Mouse (Mus musculus): ENCODE measurements around the gene Eya2. TPM values are rescaled to one million over a fixed set of nuclear protein-coding genes. Genes with fewer than 3 reads are reported as not detected.

Eya2 gene
- polyA plus RNA-seq, 1 experiment from 2014 or later = 27.2 TPM

DNA sequence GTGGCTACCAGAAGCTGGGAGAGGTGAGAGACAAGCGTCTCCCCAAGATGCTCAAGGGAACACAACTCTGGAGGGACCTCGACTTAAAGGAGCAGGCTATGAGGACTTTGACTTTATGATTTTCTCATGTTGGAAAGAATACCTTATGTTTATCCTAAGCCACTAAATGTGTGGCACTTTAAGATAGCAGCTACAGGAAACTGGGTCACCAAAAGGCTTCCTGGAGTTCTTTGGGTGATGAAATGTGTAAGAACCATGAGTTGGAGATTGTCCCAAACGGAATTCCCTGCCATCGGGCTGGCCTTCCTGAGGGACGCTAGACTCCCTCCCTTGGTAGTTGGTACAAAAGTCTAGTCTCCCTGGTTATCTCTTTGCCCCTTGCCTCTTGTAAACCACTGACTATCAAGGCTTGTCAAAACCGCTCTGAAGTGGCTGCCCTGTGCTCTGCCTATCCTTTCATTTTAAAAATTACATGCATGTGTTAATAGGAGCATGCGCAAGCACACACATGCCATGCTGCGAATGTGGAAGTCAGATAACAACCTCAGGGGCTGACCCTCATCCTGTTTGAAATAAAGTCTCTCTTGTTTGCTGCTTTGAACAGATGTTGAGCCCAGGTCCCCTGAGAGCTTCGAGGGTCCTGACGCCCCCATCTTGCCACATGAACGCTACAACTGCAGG, 44.4 kb downstream of the Eya2 start:
- WGBS = 64% methylated on average over 11 of the region's 11 CpGs
- ATAC-seq (replicated peaks; ENCODE audit: insufficient number of reproducible peaks, low FRiP score, low TSS enrichment, low read depth) = no peak
- H3K27ac ChIP-seq (replicated peaks; ENCODE audit: low read depth, low read length) = no peak overlapping the region

DNA sequence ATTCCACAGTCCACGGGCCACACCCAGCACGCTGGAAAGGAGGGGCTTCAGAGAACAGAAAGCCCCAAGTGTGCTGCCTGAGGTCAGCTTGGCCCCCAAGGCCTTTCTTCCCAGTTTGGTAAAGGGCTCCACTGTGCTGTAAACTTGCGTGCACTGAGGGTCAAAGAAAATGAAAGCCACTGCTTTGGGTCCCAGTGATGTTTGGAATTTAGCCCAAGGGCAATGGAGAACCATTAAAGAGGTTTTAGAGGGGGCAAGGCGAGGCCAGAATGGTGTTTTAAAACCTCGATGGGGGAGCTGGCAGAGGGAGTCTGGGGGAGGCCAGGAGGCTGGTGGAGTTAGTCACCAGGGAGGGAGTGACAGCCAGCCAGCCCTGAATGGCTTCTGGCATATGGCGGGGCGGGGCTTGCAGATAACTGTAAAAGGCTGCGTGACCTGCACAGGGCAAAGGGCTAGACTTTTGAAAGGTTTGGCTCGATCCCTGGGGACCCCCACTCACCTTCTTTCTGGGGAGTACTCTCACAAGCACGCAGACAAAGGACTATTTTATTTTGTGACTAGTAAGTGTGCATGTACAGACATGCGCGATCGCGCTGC, 47.2 kb downstream of the Eya2 start:
- DNase-seq (ENCODE audit: low spot score) = peak; percentile 59
- peak; percentile 58; the same call in 1 of the 2 replicates for ATAC-seq (replicated peaks; ENCODE audit: insufficient number of reproducible peaks, low FRiP score, low TSS enrichment, low read depth)
- Histone ChIP-seq H3K9ac (replicated peaks; ENCODE audit: low read length) (peak overlapping the region; percentile 25; the same call in 1 of the 2 replicates), H3K4me2 (ENCODE audit: low read depth, low read length) (no peak overlapping the region), H3K4me3 (ENCODE audit: low read depth, low read length) (no peak overlapping the region), H3K27me3 (ENCODE audit: control insufficient read depth, insufficient read depth, low read length) (no peaks in the 10 kb centered on the region), H3K4me1 (ENCODE audit: control insufficient read depth, insufficient read depth, low read length) (peaks cover 6% of the 10 kb centered on the region; the same call in 1 of the 2 replicates), H3K36me3 (replicated peaks; ENCODE audit: control insufficient read depth, insufficient read depth, low read depth, low read length) (no peaks in the 10 kb centered on the region), H3K9me3 (replicated peaks; ENCODE audit: control insufficient read depth, low read length) (no peaks in the 10 kb centered on the region), H3K27ac (replicated peaks; ENCODE audit: low read depth, low read length) (peak overlapping the region; percentile 28; the same call in 1 of the 2 replicates)
- WGBS = 42% methylated on average over 14 of the region's 14 CpGs

More for the DNA sequence above, 44.4 kb downstream of the Eya2 start:
- Histone ChIP-seq H3K9me3 (replicated peaks; ENCODE audit: control insufficient read depth, low read length) (no peaks in the 10 kb centered on the region), H3K9ac (replicated peaks; ENCODE audit: low read length) (no peak overlapping the region), H3K27me3 (ENCODE audit: control insufficient read depth, insufficient read depth, low read length) (no peaks in the 10 kb centered on the region), H3K4me1 (ENCODE audit: control insufficient read depth, insufficient read depth, low read length) (peaks cover 6% of the 10 kb centered on the region; the same call in 1 of the 2 replicates), H3K36me3 (replicated peaks; ENCODE audit: control insufficient read depth, insufficient read depth, low read depth, low read length) (no peaks in the 10 kb centered on the region), H3K4me2 (ENCODE audit: low read depth, low read length) (no peak overlapping the region), H3K4me3 (ENCODE audit: low read depth, low read length) (no peak overlapping the region)
- DNase-seq (ENCODE audit: low spot score) = no peak

DNA sequence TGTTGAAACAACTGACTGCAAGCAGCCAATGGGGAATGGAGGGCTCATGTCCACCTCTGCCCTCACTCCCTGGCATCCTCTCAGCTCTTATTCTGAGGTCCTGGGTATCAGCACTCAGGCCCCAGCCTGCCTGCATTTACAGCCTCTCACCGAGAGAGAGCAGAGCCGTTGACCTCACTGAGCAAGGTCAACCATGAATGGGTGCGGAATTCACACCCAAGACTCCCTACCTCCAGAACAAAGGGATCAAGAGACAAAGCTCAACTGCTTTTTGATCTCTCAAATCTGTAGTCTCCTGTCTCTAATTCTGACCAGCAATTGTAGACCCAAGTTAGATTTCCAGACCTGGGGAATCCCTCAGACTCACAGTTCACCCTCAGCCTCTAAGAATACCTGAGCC, 48.8 kb downstream of the Eya2 start:
- Histone ChIP-seq H3K9ac (replicated peaks; ENCODE audit: low read length) (no peak overlapping the region), H3K4me2 (ENCODE audit: low read depth, low read length) (no peak overlapping the region), H3K36me3 (replicated peaks; ENCODE audit: control insufficient read depth, insufficient read depth, low read depth, low read length) (no peaks in the 10 kb centered on the region), H3K27ac (replicated peaks; ENCODE audit: low read depth, low read length) (no peak overlapping the region), H3K4me3 (ENCODE audit: low read depth, low read length) (no peak overlapping the region), H3K27me3 (ENCODE audit: control insufficient read depth, insufficient read depth, low read length) (no peaks in the 10 kb centered on the region), H3K9me3 (replicated peaks; ENCODE audit: control insufficient read depth, low read length) (no peaks in the 10 kb centered on the region), H3K4me1 (ENCODE audit: control insufficient read depth, insufficient read depth, low read length) (peaks cover 6% of the 10 kb centered on the region; the same call in 1 of the 2 replicates)
- DNase-seq (ENCODE audit: low spot score) = no peak
- no peak for ATAC-seq (replicated peaks; ENCODE audit: insufficient number of reproducible peaks, low FRiP score, low TSS enrichment, low read depth)
- WGBS = 56% methylated on average over 3 of the region's 3 CpGs

DNA sequence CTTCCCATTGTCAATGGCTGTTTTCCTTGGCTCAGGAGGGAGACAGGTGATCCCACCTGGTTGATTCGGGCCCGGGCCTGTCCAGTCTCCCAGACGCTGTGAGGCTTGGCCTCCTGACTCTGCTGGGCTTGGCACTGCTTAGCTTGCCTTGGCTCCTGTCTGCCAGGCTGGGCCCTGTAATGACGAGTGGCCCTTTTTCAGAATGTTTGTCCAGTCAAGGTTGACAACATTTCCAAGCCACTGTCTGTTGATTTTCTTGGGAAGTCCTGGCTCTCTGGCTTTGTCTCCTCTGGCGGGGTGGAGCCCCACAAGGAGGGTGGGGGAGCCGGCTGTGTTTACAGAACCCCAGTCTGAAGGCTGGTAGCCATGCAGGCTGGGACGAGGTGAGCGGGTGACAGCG, 49.2 kb downstream of the Eya2 start:
- no peak for ATAC-seq (replicated peaks; ENCODE audit: insufficient number of reproducible peaks, low FRiP score, low TSS enrichment, low read depth)
- DNase-seq (ENCODE audit: low spot score) = no peak
- Histone ChIP-seq H3K36me3 (replicated peaks; ENCODE audit: control insufficient read depth, insufficient read depth, low read depth, low read length) (no peaks in the 10 kb centered on the region), H3K9ac (replicated peaks; ENCODE audit: low read length) (no peak overlapping the region), H3K27me3 (ENCODE audit: control insufficient read depth, insufficient read depth, low read length) (no peaks in the 10 kb centered on the region), H3K9me3 (replicated peaks; ENCODE audit: control insufficient read depth, low read length) (no peaks in the 10 kb centered on the region), H3K27ac (replicated peaks; ENCODE audit: low read depth, low read length) (no peak overlapping the region), H3K4me2 (ENCODE audit: low read depth, low read length) (no peak overlapping the region), H3K4me3 (ENCODE audit: low read depth, low read length) (no peak overlapping the region), H3K4me1 (ENCODE audit: control insufficient read depth, insufficient read depth, low read length) (peaks cover 6% of the 10 kb centered on the region; the same call in 1 of the 2 replicates)
- 82% methylated on average over 9 of the region's 9 CpGs for WGBS

GRCm38 (mm10) chr2:165651031-165651430, 56.2 kb downstream of the Eya2 start:
- ATAC-seq (replicated peaks; ENCODE audit: insufficient number of reproducible peaks, low FRiP score, low TSS enrichment, low read depth) = no peak
- Histone ChIP-seq H3K9ac (replicated peaks; ENCODE audit: low read length) (no peak overlapping the region), H3K4me2 (ENCODE audit: low read depth, low read length) (no peak overlapping the region), H3K27me3 (ENCODE audit: control insufficient read depth, insufficient read depth, low read length) (no peaks in the 10 kb centered on the region), H3K36me3 (replicated peaks; ENCODE audit: control insufficient read depth, insufficient read depth, low read depth, low read length) (no peaks in the 10 kb centered on the region), H3K27ac (replicated peaks; ENCODE audit: low read depth, low read length) (no peak overlapping the region), H3K9me3 (replicated peaks; ENCODE audit: control insufficient read depth, low read length) (no peaks in the 10 kb centered on the region), H3K4me3 (ENCODE audit: low read depth, low read length) (no peak overlapping the region), H3K4me1 (ENCODE audit: control insufficient read depth, insufficient read depth, low read length) (peaks cover 11% of the 10 kb centered on the region; the same call in 1 of the 2 replicates)
- 72% methylated on average over 11 of the region's 11 CpGs for WGBS
- no peak for DNase-seq (ENCODE audit: low spot score)

- Histone ChIP-seq H3K27me3 (ENCODE audit: control insufficient read depth, insufficient read depth, low read length) (no peaks in the 10 kb centered on the region), H3K9me3 (replicated peaks; ENCODE audit: control insufficient read depth, low read length) (no peaks in the 10 kb centered on the region), H3K27ac (replicated peaks; ENCODE audit: low read depth, low read length) (no peak overlapping the region), H3K4me1 (ENCODE audit: control insufficient read depth, insufficient read depth, low read length) (peaks cover 11% of the 10 kb centered on the region; the same call in 1 of the 2 replicates), H3K9ac (replicated peaks; ENCODE audit: low read length) (no peak overlapping the region), H3K36me3 (replicated peaks; ENCODE audit: control insufficient read depth, insufficient read depth, low read depth, low read length) (no peaks in the 10 kb centered on the region), H3K4me2 (ENCODE audit: low read depth, low read length) (no peak overlapping the region), H3K4me3 (ENCODE audit: low read depth, low read length) (no peak overlapping the region)
- WGBS = 65% methylated on average over 6 of the region's 6 CpGs
- ATAC-seq (replicated peaks; ENCODE audit: insufficient number of reproducible peaks, low FRiP score, low TSS enrichment, low read depth) = no peak
- DNase-seq (ENCODE audit: low spot score) = no peak
Measured at GRCm38 (mm10) chr2:165652281-165652680, 57.4 kb downstream of the Eya2 start.

DNA sequence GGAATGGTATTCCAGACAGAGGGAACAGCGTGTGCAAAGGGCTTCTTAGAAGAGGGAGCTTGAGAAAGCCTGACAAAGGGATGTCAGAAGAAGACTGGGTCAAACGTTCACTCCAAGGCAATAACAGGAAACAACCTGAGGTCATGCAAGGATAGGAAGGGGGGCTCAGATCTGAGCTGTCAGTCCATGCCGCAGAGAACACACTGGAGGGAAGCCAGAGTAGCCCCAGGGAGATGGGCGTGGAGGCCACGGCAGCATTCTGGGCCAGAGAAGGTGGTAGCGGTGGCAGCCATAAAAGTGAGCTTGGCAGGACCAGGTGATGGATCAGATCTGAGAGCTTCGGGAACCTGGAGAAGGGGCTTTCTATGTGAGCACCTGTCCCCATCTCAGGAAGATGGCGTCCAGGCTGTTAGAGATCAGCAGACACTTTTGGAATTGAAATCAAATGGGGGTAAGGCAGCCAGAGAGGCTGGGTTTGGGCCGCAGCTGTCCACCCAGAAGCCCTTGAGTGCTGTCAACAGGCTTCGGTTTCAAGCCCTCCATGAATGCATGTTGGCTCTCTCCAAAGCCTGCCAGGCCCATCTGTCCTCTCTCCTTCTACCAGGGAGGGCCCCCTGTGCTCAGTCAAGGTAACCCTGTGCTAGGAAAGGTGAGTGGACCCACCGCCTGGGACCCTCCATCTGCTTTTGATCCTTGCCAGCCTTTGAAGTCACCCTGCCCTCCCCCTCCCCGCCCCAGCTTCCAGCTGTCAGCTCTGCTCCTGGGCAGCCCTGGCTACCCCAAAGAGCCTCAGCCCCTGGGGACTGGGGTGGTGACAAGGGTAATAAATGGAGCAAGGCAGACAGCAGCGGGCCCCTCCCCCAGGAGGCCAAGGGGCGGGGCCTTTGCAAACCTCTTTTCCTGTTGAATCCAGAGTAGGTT, 58.4 kb downstream of the Eya2 start:
- DNase-seq (ENCODE audit: low spot score) = peak; percentile 78

More for the DNA sequence above, 58.4 kb downstream of the Eya2 start:
- ATAC-seq (replicated peaks; ENCODE audit: insufficient number of reproducible peaks, low FRiP score, low TSS enrichment, low read depth) = peak; percentile 84
- no peak overlapping the region; the same call in 1 of the 2 replicates for H3K4me2 ChIP-seq (ENCODE audit: low read depth, low read length)
- no peak overlapping the region for H3K9ac ChIP-seq (replicated peaks; ENCODE audit: low read length)
- no peaks in the 10 kb centered on the region for H3K9me3 ChIP-seq (replicated peaks; ENCODE audit: control insufficient read depth, low read length)
- WGBS = 27% methylated on average over 14 of the region's 14 CpGs
- peaks cover 11% of the 10 kb centered on the region; the same call in 1 of the 2 replicates for H3K4me1 ChIP-seq (ENCODE audit: control insufficient read depth, insufficient read depth, low read length)
- H3K36me3 ChIP-seq (replicated peaks; ENCODE audit: control insufficient read depth, insufficient read depth, low read depth, low read length) = no peaks in the 10 kb centered on the region
- H3K27me3 ChIP-seq (ENCODE audit: control insufficient read depth, insufficient read depth, low read length) = no peaks in the 10 kb centered on the region
- no peak overlapping the region for H3K27ac ChIP-seq (replicated peaks; ENCODE audit: low read depth, low read length)
- no peak overlapping the region for H3K4me3 ChIP-seq (ENCODE audit: low read depth, low read length)

Data from embryonic facial prominence, embryonic 11.5 days (tissue).